Mouse (Mus musculus) embryonic facial prominence, embryonic 15.5 days (tissue): ENCODE results near the gene Prss57. TPM values are rescaled to one million over a fixed set of nuclear protein-coding genes. Genes with fewer than 3 reads are reported as not detected.

Source experiments
- ATAC-seq: fragments of 200-750 bp; cut with Nextera tagmentation; 2 replicates; pipeline ENCODE4 v1.8.0; 2017; ENCODE audit warnings: low read depth, moderate TSS enrichment; ENCODE audit not compliant: insufficient number of reproducible peaks, low FRiP score, low TSS enrichment
- H3K27ac ChIP-seq: fragments of 300-500 bp; sonication (generic); replicated peaks from 2 replicates; pipeline ENCODE4 v1.5.1; 2015; ENCODE audit warnings: mild to moderate bottlenecking, inconsistent platforms
- H3K27me3 ChIP-seq: fragments of 300-500 bp; sonication (generic); 2 replicates; pipeline ENCODE4 v1.6.1; 2015; ENCODE audit warnings: inconsistent platforms
- H3K36me3 ChIP-seq: fragments of 300-500 bp; sonication (generic); 2 replicates; pipeline ENCODE4 v1.6.1; 2015; ENCODE audit warnings: mild to moderate bottlenecking, inconsistent platforms
- H3K4me1 ChIP-seq: fragments of 300-500 bp; sonication (generic); 2 replicates; pipeline ENCODE4 v1.6.1; 2015; ENCODE audit warnings: inconsistent platforms
- H3K4me2 ChIP-seq: fragments of 300-500 bp; sonication (generic); replicated peaks from 2 replicates; pipeline ENCODE4 v1.6.1; 2015; ENCODE audit warnings: mild to moderate bottlenecking, inconsistent platforms
- H3K4me3 ChIP-seq: fragments of 300-500 bp; sonication (generic); replicated peaks from 2 replicates; pipeline ENCODE4 v1.5.1; 2015; ENCODE audit warnings: mild to moderate bottlenecking, inconsistent platforms
- H3K9ac ChIP-seq: fragments of 300-500 bp; sonication (generic); 2 replicates; pipeline ENCODE4 v1.6.1; 2015; ENCODE audit warnings: inconsistent platforms
- H3K9me3 ChIP-seq: fragments of 300-500 bp; sonication (generic); replicated peaks from 2 replicates; pipeline ENCODE4 v1.6.1; 2016; ENCODE audit warnings: inconsistent platforms
- WGBS: fragments of 180-500 bp; shearing (Covaris S2); methylation state at CpG from one replicate; pipeline ENCODE4 v1.1.7; 2015; 5-methylcytosine and 5-hydroxymethylcytosine counted together
- polyA plus RNA-seq: library from polyadenylated mRNA; unstranded; fragments of >200 nt; fragmentation: Nextera tagmentation; extraction: Ambion mirVana; gene quantifications from 2 replicates; pipeline ENCODE4 v1.2.1, GENCODE M21; 2015

The Prss57 gene
- polyA plus RNA-seq, 1 experiment from 2014 or later: not detected

DNA sequence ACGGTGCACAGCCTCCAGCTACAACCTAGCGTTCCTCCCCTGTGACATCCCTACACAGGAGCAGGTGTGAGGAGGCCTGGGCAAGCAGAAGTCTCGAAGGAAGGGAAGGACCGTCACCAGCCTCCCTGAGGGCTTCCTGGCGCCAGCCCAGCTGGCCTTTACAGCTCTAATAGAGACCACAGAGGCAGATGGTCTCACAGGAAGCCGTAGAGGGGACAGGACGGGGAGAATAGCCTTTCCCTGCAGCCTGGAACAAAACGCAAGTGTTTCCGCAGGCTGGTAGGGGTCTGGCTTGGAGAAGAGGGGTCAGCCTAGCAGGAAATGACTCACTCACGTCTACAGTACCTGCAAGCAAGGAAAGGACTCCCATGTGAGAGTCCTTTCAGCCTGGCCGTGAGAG, 17.1 kb upstream of the Prss57 start:
- 0 out of 2 replicates have a peak, but pooled peaks have one; percentile 20 for ATAC-seq
- H3K9ac ChIP-seq: no peak overlapping the region
- peaks cover 28% of the 10 kb centered on the region for H3K36me3 ChIP-seq
- H3K27me3 ChIP-seq: no peaks in the 10 kb centered on the region
- WGBS: 47% methylated on average over 11 of the region's 11 CpGs
- H3K4me2 ChIP-seq: no peak overlapping the region
- no peaks in the 10 kb centered on the region for H3K9me3 ChIP-seq
- peaks cover 19% of the 10 kb centered on the region for H3K4me1 ChIP-seq
- H3K4me3 ChIP-seq: no peak overlapping the region
- H3K27ac ChIP-seq: peak overlapping the region; percentile 55; the same call in 1 of the 2 replicates

DNA sequence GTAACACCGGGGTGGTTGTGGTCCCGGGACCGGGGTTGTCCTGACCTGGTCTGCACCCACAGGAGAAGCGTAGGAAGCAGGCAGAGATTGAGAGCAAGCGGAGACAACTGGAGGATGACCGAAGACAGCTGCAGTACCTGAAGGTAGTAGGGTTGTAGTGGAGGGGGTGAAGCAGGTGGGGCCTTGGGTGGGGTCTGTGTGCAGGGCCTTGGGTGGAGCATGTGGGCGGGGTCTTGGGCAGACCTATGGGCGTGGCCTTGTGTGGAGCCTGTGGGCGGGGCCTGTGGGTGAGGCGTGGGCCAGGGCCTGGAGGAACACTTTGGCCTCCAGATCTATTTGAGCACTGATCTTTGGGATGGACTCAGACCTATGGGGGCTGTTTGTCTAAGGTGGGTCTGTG, 16.2 kb upstream of the Prss57 start:
- Histone ChIP-seq H3K4me1 (peaks cover 28% of the 10 kb centered on the region), H3K27me3 (no peaks in the 10 kb centered on the region), H3K9ac (no peak overlapping the region), H3K36me3 (peaks cover 28% of the 10 kb centered on the region), H3K4me2 (no peak overlapping the region), H3K9me3 (no peaks in the 10 kb centered on the region), H3K27ac (no peak overlapping the region), H3K4me3 (no peak overlapping the region)
- WGBS: 75% methylated on average over 10 of the region's 10 CpGs
- no peak for ATAC-seq

DNA sequence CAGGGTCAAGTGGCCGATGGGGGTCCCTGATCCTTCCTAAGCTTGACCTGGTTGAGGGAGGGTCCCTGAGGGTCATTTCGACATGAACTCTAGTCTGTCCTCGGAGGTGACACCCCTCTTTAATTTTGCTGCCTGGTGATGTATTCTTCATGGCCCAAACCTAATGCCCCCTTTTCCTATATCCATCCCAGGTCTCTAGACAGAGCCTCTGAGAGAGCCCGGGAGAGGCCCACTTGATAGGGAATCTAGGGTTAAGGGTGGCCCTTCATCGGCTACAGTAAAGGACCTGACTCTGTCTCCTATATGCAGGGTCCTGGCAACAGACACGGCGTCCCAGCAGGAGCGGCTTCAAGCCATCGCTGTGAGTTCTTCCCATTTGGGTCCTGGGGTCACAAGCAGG, 15.6 kb upstream of the Prss57 start:
- peaks cover 31% of the 10 kb centered on the region for H3K4me1 ChIP-seq
- ATAC-seq: no peak
- no peak overlapping the region for H3K27ac ChIP-seq
- no peaks in the 10 kb centered on the region for H3K9me3 ChIP-seq
- WGBS: 85% methylated on average over 9 of the region's 9 CpGs
- peaks cover 24% of the 10 kb centered on the region for H3K36me3 ChIP-seq
- no peak overlapping the region for H3K9ac ChIP-seq
- no peak overlapping the region for H3K4me2 ChIP-seq
- H3K27me3 ChIP-seq: no peaks in the 10 kb centered on the region
- H3K4me3 ChIP-seq: no peak overlapping the region

DNA sequence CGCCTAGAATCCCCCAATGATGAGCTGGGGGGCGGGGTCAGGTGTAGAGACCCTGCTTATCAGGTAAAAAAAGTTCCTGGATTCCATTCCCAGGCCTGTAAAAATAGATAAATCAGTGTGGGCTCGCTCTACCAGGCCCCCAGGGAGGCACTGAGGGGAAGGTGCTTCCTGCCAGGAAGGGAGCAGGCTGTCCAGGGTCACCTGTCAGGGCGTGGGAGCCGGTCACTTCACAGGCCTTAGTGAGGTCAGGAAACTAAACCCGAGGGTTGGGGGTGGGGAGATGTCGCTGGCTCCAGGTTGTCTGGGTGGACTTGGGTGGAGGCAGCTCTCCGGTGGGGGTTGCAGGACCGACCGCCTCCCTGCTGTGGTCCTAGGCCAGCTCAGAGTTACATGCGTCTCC, 14.9 kb upstream of the Prss57 start:
- Histone ChIP-seq H3K4me3 (no peak overlapping the region), H3K36me3 (peaks cover 19% of the 10 kb centered on the region), H3K9me3 (no peaks in the 10 kb centered on the region), H3K27me3 (no peaks in the 10 kb centered on the region), H3K4me2 (no peak overlapping the region), H3K4me1 (peaks cover 34% of the 10 kb centered on the region), H3K9ac (no peak overlapping the region), H3K27ac (no peak overlapping the region)
- ATAC-seq: no peak
- 55% methylated on average over 11 of the region's 11 CpGs for WGBS

DNA sequence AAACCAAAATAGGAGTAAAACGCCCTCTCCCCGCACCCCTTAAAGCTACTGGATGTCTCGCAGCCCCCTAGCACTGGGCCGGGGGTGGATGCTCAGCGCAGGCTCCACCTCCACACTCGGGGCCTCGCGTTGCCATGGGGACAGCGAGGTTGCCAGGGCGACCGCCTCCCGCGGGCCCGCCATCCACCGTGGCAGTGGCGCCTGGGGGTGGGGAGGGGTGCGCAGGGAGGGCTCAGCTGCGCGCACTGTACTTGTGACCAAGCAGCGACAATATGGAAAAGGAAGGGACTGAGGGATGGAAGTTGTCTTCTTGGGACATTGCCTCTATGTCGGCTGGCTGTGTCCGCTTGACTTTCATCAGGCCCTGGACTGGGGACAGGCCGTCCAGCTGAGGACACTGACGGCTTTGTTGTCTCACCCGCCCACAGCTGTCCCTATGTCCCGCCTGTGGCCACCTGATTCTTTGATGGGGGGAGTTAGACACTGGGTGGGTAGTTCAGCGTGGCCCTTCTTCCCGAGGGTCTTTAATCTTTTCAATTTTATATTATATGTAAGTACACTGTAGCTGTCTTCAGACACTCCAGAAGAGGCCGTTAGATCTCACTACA, 13.1 kb upstream of the Prss57 start:
- ATAC-seq: peak; percentile 69
- Histone ChIP-seq H3K9ac (no peak overlapping the region), H3K36me3 (peaks cover 11% of the 10 kb centered on the region; the same call in 1 of the 2 replicates), H3K27me3 (no peaks in the 10 kb centered on the region), H3K27ac (peak overlapping the region; percentile 13; the same call in 1 of the 2 replicates), H3K4me2 (peak overlapping the region; percentile 40), H3K4me1 (peaks cover 34% of the 10 kb centered on the region), H3K4me3 (no peak overlapping the region; the same call in 1 of the 2 replicates), H3K9me3 (no peaks in the 10 kb centered on the region)
- 9% methylated on average over 29 of the region's 29 CpGs for WGBS

DNA sequence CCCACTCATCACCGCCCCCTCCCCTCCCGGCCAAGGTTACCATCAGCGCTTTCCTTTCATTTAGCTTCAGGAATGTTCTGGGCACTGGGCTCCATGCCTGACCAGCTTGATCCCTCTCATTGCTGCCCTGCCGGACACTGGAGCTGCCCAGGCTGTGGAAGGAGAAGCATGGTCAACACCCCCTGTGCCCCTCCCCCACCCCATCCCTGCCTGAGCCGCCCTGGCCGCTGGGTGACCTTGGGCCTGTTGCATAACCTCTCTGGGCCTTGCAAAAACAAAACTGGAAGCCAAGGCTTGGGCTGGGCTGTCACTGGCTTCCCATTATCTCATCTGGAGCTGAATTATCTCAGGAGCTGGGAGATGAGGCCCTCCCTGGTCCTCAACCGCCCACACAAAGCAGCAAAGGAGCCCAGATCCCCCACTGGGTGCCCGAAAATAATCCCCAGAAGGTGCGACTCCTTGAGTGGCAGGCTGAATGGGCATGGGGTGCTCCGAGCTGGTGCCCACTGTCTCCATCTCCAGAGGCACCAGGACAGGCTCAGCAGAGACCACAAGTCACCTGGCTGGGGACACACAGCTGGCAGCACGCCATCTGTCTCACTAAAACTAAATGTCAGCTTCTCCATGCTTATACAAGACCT, 11.7 kb upstream of the Prss57 start:
- WGBS: 55% methylated on average over 11 of the region's 11 CpGs
- ATAC-seq: no peak
- Histone ChIP-seq H3K4me1 (peaks cover 39% of the 10 kb centered on the region), H3K4me2 (no peak overlapping the region), H3K4me3 (no peak overlapping the region), H3K9ac (no peak overlapping the region), H3K27me3 (no peaks in the 10 kb centered on the region), H3K36me3 (0 out of 2 replicates have a peak, but pooled peaks cover 2% of the 10 kb centered on the region), H3K27ac (peak overlapping the region; percentile 39; the same call in 1 of the 2 replicates), H3K9me3 (no peaks in the 10 kb centered on the region)

DNA sequence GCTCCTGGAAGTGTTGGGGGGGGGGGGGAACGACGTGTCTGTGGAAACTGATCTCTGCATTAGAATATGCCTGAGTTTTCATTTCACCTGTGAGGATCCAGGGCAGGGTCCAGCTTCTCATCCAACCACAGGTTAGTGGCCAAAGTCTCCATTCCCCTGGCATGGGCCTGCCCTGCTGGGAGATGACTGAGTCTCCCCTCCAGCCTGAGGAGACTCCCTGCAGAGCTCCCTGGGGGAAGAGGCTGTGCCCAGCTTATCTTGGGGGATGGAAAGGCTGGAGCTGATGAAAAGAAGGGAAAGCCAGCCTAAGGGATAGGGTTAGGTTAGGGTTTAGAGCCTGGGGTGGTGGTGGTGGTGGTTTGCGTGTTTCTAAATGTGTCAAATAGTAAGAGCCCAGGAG, 11.1 kb upstream of the Prss57 start:
- no peak overlapping the region for H3K27ac ChIP-seq
- H3K9me3 ChIP-seq: no peaks in the 10 kb centered on the region
- H3K36me3 ChIP-seq: no peaks in the 10 kb centered on the region
- no peak overlapping the region for H3K4me3 ChIP-seq
- H3K27me3 ChIP-seq: no peaks in the 10 kb centered on the region
- no peak for ATAC-seq
- peaks cover 41% of the 10 kb centered on the region for H3K4me1 ChIP-seq
- 39% methylated on average over 3 of the region's 3 CpGs for WGBS
- no peak overlapping the region for H3K4me2 ChIP-seq
- H3K9ac ChIP-seq: no peak overlapping the region

DNA sequence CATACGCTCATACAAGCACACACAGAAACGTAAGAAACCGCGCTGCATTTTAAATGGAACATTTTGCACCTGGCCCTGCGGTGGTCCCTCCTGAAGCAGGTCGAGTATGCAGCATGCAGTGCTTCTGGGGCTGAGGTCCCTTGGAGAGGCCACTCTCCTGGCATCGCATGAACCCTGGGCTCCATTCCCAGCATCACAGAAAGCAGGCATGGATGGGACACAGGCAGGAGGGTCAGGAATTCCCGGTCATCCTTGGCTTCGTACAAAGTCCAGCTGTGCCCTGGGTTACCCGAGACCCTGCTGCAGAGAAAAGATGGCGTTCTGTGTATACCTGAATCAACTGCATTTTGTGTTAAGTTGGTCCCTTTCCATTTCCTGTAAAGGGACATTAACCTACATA, 9.7 kb upstream of the Prss57 start:
- Histone ChIP-seq H3K4me1 (peaks cover 36% of the 10 kb centered on the region), H3K4me3 (no peak overlapping the region), H3K9me3 (no peaks in the 10 kb centered on the region), H3K4me2 (no peak overlapping the region), H3K27me3 (no peaks in the 10 kb centered on the region), H3K36me3 (no peaks in the 10 kb centered on the region), H3K9ac (no peak overlapping the region), H3K27ac (no peak overlapping the region)
- 68% methylated on average over 11 of the region's 11 CpGs for WGBS
- no peak for ATAC-seq

DNA sequence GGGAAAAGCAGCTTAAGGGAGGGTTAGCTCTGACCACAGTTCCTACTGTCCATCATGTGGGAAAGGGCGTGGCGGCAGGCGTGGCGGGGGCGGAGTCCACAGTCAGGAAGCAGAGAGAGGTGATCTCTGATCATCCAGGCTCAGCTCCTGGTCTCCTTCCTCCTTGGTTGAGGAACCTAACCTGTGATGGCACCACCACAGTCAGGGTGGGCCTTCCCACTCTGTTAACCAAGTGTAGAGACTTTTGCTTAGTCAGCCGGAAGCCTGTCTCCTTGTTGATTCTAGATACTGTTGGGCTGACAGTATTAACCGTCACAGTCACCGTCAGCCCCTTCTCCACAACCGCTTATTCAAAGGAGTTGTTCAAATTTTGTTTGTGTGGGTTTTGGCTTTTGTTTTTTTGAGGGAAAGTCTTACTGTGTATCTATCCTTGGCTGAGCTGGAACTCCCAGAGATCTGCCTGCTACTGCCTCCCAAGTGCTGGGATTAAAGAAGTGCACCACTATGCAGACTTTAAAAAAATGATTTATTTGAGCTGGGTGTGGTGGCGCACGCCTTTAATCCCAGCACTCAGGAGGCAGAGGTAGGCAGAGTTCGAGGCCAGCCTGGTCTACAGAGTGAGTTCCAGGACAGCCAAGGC, 7.6 kb upstream of the Prss57 start:
- Histone ChIP-seq H3K27me3 (no peaks in the 10 kb centered on the region), H3K9ac (no peak overlapping the region), H3K27ac (no peak overlapping the region), H3K9me3 (no peaks in the 10 kb centered on the region), H3K4me2 (no peak overlapping the region), H3K4me3 (no peak overlapping the region), H3K4me1 (peaks cover 40% of the 10 kb centered on the region), H3K36me3 (no peaks in the 10 kb centered on the region)
- 90% methylated on average over 12 of the region's 12 CpGs for WGBS
- no peak for ATAC-seq

DNA sequence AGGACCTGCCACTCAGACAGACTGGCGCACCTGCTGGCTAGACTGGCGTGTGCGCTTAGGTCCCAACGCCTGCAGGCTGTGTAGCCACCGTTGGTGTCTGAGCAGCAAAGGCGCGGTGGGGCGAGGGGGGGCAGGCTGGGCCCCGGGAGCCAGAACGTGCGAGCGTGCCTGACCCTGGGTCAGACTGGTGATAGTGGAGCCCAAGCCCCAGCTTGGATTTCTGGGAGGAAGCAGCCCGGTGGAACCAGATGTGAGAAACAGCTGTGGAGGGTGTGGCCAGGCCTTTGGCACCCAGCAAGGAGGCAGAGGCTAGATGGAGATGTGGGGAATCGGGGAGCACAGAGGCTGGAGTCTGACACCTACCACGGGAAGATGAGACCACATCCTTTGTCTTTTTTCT, 6.6 kb upstream of the Prss57 start:
- ATAC-seq: no peak
- no peak overlapping the region for H3K4me3 ChIP-seq
- no peaks in the 10 kb centered on the region for H3K36me3 ChIP-seq
- no peak overlapping the region for H3K4me2 ChIP-seq
- no peaks in the 10 kb centered on the region for H3K9me3 ChIP-seq
- no peak overlapping the region for H3K9ac ChIP-seq
- WGBS: 34% methylated on average over 15 of the region's 15 CpGs
- H3K4me1 ChIP-seq: peaks cover 34% of the 10 kb centered on the region
- no peaks in the 10 kb centered on the region for H3K27me3 ChIP-seq
- no peak overlapping the region for H3K27ac ChIP-seq

DNA sequence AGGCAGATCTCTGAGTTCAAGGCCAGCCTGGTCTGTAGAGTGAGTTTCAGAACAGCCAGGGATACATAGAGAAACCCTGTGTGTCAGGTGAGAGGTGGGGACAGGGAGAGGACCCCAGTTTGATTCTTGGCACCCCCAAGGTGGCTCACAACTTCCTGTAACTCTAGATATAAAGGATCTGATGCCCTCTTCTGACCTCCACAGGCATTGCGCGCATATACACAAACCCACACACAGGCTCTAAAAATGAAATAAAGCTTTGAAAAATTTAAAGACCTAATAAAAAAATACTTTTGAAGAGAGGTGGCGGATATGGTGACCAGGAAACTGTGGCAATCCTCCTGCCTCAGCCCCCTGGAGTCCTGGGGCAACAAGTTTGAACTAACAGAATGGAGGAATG, 5.1 kb upstream of the Prss57 start:
- H3K4me3 ChIP-seq: no peak overlapping the region
- no peak overlapping the region for H3K4me2 ChIP-seq
- no peaks in the 10 kb centered on the region for H3K9me3 ChIP-seq
- H3K27ac ChIP-seq: no peak overlapping the region
- no peak for ATAC-seq
- peaks cover 25% of the 10 kb centered on the region for H3K4me1 ChIP-seq
- no peaks in the 10 kb centered on the region for H3K27me3 ChIP-seq
- H3K9ac ChIP-seq: no peak overlapping the region
- 95% methylated on average over 3 of the region's 3 CpGs for WGBS
- H3K36me3 ChIP-seq: no peaks in the 10 kb centered on the region
